Mouse (Mus musculus) left cerebral cortex, postnatal 25 days (tissue): ENCODE results near the gene Gng12. TPM values are rescaled to one million over a fixed set of nuclear protein-coding genes. Genes with fewer than 3 reads are reported as not detected.

Source experiments
- DNase-seq, 2 experiments: peaks; one replicate each; pipeline ENCODE4 v3.0.0; 2022; ENCODE audit warnings: low spot score in 2 of 2, mixed read lengths in 1 of 2
- intact Hi-C: fragments of 180-260 bp; cut with DNase I; formaldehyde crosslinking; loops from one replicate; pipeline ENCODE4 v1.15.1; 2025
- total RNA-seq, 2 experiments: library from RNA; stranded (reverse); gene quantifications; 2 replicates each; pipeline ENCODE4 v1.2.3; 2021

Gene Gng12
- total RNA-seq, 2 experiments from 2014 or later: 59.4 to 67.0 TPM

DNA sequence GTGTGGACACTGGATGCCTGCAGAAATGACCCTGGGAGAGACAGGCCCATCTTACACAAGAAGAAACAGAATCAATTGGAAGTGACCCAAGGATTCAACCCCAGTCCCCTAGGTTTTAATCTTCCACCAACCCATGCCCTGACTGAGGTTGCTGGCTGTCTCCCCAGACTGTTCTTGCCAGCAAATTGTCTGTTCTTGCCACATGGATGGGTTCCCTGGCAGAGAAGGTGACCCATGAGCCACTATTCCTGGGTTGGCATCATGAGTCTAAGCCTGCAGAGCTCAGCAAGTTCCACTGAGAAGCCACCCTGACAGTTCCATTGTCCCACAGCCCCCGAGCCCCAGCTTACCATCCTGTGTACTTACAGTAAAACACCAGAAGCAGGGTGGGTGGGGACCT, 85.7 kb downstream of the Gng12 start:
- intact Hi-C loops: no loop called here
- DNase-seq: no peak

GRCm38 (mm10) chr6:66984079-66984478, 87.9 kb downstream of the Gng12 start:
- intact Hi-C loops: no loop called here
- DNase-seq: no peak

- intact Hi-C loops: no loop called here
- no peak for DNase-seq
These were observed 88.5 kb downstream of the Gng12 start for GRCm38 (mm10) chr6:66984672-66985071.

DNA sequence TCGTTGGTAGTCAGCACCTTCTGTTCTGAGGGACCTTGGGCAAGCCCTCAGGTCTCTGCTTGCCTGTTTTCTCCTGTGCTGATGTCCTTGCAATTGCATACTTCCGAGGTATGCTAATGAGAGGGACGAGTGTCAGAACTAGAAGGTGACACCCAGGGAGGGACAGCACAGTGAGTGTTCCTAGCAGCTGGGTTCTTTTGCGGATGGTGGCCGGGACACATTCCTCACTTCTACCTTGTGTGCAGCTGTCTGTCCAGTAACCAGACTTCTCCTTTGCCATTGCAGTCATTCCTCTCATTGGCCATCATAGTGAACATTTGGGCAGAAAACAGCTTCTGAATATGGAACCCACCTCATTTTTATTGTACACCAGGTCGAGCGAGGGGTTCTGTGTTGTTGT, 89.3 kb downstream of the Gng12 start:
- intact Hi-C loops: no loop called here
- DNase-seq: no peak

GRCm38 (mm10) chr6:66986063-66986462, 89.9 kb downstream of the Gng12 start:
- no peak for DNase-seq
- intact Hi-C loops: no loop called here

DNA sequence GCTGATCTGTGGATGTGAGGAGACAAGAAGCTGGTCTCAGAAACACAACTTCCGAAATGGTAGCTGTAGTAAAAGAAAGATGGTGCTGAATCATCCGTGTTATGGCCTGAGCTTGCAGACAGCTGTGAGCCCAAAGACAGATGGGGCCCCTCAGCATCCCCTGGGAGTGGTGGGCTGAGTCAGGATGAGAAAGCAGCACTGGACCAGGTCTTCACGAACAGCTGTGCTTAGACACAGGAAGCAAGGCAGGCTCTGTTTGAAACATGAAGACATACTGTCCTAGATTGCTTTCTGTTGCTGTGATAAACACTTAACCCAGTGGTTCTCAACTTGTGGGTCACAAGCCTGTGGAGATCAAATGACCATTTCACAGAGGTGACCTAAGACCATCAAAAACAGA, 91.4 kb downstream of the Gng12 start:
- intact Hi-C loops: no loop called here
- no peak for DNase-seq

- intact Hi-C loops: no loop called here
- DNase-seq: no peak
These were observed 92.2 kb downstream of the Gng12 start for GRCm38 (mm10) chr6:66988363-66988762.

DNA sequence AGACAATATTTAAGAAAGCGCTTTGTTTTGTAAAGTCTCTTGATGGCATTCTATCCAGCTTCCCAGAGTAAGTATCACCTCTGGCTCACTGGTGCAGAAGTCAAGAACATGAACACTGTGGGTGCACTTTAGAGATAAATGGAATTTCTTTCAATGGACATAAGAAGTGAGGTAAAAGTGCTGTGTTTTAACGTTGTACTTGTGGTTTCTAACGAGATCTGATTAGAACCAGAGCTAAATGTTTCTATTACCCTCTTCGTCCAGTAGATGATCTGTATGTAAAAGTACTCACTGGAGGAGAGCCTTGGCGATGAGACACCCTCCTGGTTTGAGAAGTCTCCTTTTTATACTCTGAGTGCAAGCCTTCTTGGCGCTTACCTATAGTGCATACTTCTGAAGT, 92.8 kb downstream of the Gng12 start:
- intact Hi-C loops: no loop called here
- no peak for DNase-seq

DNA sequence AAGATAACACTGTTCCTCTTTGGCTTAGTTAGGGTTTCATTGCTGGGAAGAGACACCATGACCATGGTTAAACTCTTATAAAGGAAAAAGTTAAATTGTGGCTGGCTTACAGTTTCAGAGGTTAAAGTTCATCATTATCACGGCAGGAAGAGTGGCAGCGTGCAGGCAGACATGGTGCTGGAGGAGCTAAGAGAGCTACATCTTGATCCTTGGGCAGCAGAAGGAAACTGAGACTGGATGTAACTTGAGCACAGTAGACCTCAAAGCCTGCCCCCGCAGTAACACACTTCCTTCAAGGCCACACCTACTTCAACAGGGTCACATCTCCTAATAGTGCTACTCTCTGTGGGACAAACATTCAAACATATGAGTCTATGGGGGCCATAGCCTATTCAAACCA, 93.3 kb downstream of the Gng12 start:
- no peak for DNase-seq
- intact Hi-C loops: no loop called here

DNA sequence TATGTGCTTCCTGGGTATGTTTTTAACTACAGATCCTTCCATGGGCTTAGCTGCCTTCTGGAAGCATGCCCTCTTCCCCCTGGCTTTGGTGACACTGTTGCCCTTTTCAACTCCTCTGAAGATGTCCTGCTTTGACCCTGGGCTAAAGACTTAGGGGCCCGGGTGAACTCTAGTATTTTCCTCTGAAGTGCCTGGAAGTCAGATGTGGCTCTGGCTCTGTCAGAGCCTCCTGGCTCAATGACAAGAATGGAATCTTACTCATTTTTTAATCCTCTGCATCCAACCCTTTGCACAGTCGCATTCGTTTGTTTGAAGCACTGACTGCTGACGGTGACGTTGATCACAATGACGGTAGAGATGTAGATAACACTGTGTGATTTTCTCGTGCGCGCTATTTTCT, 96.0 kb downstream of the Gng12 start:
- intact Hi-C loops: no loop called here
- DNase-seq: no peak

DNA sequence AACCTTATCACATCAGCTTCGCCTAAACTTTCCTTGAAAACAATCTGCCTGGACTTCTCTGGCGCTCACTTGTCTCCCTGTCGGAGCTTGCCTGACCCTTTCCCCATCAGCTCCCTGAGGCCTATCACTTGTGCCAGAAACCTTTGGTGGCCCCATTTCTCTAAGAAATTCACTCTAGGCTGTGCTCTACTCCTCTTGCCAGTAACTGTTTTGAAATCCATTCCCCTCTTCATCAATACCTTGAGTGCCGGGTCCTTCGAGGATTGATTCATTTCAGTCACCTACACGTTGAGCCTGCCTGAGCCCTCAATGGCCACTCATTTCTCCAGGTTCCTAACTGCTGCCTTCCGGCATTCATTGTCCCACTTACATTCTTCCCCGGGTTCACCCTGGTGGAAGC, 96.6 kb downstream of the Gng12 start:
- intact Hi-C loops: no loop called here
- DNase-seq: no peak

- no peak for DNase-seq
- intact Hi-C loops: no loop called here
These were observed 98.8 kb downstream of the Gng12 start for GRCm38 (mm10) chr6:66994981-66995380.

- intact Hi-C loops: no loop called here
- DNase-seq: no peak
These were observed 99.6 kb downstream of the Gng12 start for GRCm38 (mm10) chr6:66995825-66996224.

GRCm38 (mm10) chr6:66996257-66996656, 100.1 kb downstream of the Gng12 start:
- intact Hi-C loops: no loop called here
- DNase-seq: no peak

DNA sequence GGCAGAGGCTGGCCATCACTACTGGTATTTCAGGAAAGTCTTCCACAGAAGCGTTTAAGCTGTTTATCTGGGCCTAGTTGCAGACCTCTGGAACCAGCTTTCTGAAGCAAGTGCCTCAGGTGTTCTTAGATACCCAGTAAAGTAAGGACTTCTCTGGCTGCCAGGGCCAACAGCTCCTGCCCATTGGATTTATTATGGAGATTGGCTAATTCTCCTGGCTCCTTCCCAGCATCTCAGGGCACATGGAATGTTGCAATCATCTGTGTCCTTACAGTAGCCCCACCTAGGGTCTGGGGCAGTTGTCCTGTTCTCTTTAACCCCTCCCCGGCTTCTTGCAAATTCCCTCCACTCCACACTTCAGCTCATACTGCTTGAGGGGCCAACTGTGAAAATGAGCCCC, 102.4 kb downstream of the Gng12 start:
- intact Hi-C loops: no loop called here
- DNase-seq: no peak

DNA sequence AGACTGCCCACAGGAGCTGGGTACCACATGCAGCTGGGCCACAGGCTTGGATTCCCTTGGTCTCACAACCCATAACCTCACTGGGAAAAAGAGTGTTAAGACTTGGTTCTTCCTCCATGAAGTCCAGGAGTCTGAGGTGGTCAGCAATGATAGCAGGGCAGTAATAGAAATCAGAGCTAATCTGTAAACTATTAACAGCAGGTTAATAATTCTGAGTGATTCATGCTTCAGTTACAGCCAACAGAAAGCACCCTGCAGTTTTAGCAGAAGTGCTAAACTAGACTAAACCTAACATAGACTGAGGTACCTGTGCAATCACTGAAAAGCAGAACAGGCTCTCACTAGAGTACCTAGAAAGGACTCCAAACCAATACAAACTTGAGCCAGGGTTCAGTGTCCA, 103.6 kb downstream of the Gng12 start:
- no peak for DNase-seq
- intact Hi-C loops: no loop called here

DNA sequence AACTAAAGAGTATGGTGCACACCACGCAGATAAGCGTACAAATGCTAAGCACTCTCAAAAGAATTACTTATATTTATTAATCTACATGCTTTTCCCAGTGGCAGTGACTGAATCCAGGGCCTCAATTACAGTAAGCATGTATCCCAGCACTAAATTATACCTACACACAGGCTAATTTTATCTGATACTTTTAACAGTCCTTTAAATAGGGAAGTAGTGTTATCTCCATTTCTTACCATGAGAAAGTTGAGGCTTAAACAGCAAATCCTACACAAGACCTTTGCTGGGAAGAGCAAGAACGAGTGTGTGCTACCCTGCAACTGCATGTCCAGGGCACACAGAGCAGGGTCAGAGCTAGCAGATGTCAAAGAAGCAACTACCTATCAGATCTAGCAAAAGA, 113.7 kb downstream of the Gng12 start:
- no peak for DNase-seq
- intact Hi-C loops: no loop called here

- DNase-seq: no peak
- intact Hi-C loops: no loop called here
These were observed 114.4 kb downstream of the Gng12 start for GRCm38 (mm10) chr6:67010370-67011216.

GRCm38 (mm10) chr6:67011217-67011518, 115.0 kb downstream of the Gng12 start:
- no peak for DNase-seq
- intact Hi-C loops: no loop called here

GRCm38 (mm10) chr6:67013293-67013948, 117.2 kb downstream of the Gng12 start:
- no peak for DNase-seq
- intact Hi-C loops: no loop called here

GRCm38 (mm10) chr6:67013949-67014678, 117.9 kb downstream of the Gng12 start:
- intact Hi-C loops: no loop called here
- DNase-seq: no peak
